Mouse (Mus musculus): ENCODE data around the gene C8g.

Gene C8g

DNA sequence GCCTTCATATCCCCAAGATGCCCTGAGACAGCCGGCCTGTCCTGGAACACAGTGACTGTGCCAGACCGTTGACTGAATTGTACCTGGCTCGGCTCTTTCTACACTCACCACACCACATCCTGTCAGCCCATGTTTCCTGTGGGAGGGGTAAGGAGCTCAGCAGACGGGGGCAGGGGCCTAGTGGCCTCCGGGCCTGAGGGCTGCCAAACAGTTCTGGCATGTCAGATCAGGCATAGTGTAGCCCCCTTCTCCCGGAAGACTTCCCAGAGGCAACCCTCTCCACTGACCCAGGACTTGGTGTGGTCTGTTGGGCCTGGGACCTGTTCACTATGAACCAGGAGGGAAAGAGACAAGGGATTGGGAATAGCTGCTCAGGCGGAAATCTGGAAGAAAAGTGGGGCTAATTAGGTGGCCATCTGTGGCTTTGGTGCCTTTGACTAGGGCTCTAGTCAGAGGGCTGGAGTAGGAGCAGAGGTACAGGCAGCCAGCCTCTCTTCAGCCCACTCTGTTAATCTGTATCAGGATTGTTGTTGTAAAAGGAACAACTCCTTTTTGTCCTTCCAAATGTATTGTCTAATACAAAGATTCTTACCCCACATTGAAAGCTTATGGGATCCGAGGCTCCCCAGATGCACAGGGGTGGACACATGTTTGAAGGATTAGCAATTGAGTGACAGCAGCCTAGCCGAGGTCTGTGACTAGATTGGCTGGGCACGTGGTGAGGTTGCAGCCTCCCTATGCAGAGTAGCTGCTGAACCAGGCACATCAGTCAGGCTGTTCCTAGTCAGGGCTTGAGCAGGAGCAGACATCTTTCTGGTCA, 35.5 kb downstream of the C8g start:
- no peak for DNase-seq

DNA sequence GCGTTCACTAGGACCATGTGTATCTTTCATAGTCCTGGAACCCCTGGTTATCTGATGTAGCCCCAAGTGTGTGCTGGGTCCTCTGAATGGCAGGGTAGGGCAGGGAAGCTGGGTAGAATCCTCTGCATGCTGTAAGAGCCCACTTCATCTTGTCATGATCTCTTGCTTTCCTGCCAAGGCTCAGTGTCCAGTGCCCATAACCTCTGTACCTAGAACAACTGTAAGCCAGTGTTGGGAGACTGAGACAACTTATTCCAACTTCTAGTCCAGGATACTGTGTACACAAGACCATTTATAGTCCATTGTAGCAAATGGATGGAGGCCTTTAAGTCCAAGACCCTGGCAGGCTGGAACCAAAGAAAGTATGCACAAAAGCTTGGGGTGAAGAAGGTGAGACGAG, 36.3 kb downstream of the C8g start:
- DNase-seq: no peak

DNA sequence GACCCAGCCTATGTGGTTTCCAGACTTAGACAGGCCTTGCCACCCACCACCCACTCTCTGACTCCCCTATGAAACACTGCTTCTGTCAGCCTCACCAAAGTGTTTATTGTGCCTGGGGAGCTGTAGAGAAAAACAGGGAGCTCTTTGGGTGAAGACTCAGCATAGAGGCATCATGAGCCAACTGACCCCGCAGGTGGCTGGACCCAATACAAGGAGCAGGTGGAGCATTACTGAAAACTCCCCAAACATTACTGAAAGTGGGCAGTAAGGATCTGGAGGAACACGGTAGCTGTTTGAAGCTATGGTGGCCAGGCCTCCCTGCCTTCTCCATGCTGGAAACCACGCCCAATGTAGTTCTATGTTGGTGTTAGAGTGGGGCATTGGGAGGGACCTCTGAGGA, 37.9 kb downstream of the C8g start:
- no peak for DNase-seq

DNA sequence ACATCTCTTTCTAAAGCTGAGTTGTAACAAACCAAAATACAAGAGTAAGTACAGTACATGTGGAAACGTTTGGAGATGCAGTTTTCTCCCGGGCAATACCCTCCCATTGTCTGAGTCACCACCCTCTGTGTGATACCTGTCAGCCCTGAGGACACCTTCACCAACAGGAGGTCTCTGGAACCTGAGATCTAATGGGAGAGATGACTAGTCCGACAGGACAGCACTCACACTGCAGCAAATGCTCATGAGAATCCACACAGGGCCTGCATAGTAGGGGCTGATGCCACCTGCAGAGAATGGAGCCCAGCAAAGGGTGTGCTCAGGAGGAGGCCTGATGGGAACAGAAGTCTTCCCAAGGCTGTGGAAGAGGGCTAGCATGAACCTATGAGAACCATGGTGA, 40.1 kb downstream of the C8g start:
- DNase-seq: no peak

DNA sequence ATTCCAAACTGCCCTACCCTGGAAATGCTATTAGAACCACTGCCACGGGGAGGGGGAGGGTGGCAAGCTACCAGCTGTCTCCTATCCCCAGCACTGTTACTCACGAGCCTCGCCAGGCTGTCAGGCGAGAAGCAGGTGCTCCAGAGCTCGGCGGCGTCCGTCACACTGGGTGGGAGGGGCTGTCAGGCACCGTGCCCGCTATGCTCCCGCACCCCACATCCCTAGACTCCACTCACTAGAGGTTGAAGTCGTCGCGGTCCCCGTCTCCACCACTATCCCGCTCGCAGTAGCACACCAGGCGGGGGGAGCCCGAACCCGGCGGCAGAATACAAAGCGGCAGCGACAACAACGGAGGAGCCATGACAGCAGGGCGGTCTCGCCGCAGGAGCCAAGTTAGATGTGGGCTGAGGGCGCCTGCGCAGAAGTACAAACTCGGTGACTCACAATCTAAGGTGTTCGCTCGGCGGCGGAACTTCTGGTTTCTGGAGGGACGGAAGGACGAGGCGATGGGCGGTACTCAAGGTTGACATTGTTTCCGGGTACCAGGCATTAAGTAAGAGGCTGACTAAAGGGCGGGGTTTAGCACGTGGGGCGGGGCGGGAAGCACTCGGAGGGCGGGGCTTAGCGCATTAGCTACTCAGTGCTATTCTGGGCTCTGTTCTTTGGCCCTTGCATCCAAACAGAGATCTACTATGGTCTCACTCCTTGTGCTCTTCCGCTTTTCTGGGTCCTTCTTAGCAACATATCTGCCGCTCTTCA, 40.8 kb downstream of the C8g start, which contains the start of gene Paxx:
Paxx (minus strand) TSS at position 544 of the 759 bp plus-strand sequence.
- DNase-seq: peak; percentile 96 to 98

DNA sequence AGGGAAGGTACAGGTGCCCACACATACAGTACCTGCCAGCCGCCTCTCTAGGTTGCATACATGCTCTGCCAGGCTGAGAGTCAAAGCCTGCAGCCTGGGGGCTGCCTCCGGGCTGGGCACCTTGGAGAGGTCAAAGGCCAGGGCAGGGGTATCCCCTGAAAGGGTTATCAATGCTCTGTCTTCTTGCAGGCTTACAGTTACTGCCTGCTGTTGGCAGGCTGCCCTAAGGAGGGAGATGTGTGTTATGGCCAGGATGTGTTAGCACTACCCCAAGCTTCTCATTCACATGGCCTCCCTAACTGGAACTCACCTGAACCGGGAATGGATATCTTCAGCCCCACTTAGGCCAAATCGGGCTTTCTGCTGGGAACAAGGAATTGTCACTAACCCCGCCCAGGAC, 41.4 kb downstream of the C8g start:
- DNase-seq: peak; percentile 28 to 60

DNA sequence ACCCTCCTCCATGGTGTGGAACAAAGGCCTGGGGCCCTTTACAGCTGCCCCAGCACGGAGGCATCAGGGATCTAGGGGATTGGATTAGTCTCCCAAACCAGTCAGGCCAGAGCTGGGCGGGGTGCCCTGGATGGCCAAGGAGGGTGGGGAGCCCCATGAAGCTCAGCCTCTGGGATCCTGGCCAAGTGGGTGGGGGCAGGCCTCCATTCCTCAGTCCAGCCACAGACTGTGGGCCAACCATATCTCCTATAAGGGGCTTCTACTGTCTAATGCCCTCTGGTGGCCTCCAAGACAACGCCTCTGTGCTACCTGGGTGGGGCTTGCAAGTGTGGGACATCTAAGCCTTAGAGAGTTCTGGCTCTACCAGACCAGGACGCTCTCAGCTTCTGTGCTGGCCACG, 42.6 kb downstream of the C8g start:
- peak; percentile 31 to 61 for DNase-seq

DNA sequence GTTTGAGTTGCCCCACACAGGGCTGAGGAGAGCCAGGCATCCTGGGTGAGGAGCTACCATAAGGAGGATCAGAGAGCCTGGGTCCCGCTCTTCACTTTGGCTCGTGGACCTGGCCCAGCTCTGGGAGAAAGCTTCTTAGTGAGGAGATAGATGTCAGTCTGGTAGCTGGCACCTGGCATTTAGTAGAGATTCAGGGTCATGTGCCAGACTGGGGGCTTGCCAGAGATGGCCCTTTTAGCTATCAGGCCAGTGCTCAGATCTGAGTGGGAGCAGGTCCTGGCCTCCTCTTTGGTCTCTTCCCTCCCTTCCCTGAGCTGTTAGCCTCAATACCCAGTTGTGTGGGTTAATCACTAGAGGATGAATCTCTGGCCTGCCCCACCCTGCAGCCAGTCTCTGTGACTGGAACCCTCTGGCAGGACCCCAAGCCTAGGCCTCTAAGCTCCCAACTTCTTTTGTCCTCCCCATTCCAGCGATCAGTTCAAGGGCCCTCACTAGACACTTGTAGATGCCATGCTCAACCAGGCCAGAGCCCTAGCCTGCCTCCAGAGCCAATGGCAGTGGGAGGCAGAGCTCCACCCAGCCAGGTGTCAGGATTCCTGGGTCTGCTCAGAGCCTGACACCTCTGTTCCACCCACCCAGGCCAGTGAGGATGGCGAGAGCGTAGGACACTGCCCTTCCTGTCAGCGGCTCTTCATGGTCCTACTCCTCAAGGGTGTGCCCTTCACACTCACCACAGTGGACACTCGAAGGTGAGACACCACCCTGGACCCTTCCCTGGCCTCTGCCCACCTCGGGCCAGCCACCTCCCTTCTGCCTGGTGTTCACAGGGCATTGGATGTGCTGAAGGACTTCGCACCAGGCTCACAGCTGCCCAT, 44.3 kb downstream of the C8g start:
- DNase-seq: no peak

DNA sequence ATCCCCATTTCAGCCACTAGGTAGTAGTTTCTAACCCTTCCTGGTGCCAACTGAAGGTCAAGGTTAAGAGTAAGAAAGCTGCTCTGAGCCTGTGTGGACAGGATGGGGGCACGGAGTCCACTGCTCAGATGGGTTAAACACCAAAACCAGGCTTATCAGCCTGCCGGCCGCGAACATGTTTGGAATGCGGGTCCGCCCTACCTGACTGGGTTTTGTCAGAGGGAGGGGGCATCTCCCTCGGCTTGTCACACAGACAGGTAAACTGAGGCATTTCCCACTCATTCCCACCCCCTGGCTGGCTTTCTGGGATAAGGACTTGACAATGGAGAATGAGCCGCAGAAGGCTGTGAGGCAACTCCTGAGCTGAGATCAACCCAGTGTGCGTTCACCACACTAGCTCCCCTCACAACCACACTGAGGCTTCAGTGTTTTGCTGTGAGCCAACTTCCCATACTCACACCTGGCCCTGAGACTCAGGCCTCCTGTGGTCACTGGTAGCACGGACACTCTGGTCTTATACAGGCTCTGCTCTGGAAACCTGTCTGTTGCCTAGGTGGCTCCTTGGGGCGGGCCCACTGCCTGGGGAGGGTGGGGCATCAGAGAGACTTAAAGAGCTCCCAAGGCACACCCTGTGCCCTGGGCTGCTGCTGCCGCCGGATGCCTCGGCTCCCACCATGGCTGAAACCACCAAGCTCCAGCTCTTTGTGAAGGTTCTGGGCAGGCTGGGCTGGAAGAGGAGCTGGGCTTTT, 45.1 kb downstream of the C8g start, which contains the start of gene Clic3:
Clic3 (plus strand) TSS at position 634 of the 749 bp plus-strand sequence.
- DNase-seq: peak in 1 of 2 experiments; percentile 22

DNA sequence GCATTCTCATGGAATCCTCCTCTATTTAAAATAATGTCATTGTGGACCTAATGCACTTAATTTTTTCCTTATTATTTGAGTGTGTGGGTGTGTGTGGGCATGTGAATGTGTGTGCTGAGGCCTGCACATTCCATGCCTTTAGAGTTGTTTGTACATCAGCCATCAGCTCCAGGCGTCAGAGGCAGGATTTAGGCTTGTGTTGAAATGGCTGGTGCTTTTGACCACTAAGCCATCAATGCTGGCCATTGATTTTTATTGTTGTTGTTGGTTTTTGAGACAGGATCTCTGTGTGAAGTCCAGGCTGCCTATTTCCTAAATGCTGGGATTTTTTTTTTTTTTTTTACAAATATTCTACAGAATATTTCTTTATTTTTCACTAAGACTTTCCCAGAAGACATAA, 48.6 kb downstream of the C8g start:
- no peak for DNase-seq

DNA sequence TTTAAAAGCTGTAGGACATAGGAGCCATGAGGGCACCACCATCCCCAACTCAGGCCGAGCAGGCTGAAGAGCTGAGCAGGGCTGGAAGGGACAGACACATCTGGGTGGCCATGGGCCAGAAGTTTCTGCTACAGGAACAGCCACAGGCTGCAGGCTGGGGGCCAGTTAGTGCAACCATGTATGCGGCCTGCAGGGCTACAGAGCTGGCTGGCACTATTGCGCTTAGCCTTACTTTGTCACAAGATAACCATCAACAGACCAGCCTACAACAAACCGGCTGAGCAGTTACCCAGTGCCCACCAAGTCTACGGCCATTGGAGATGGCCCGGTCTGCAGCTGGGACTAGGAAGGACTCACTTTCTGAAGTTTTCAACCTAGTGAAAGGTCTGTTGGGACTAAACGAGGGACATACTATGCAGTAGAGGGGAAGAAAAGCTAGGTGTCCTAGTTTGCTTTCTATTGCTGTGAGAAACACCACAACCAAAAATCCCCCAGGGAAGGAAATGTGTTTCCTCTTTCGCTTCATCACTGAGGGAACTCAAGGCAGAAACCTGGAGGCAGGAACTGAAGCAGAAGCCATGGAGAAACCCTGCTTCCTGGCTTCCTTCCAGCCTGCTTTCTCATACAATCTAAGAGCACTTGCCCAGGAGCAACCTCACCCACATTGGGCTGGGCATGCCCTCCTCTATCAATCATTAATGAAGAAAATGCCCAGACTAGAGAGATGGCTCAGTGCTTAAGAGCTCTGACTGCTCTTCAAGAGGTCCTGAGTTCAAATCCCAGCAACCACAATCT, 50.5 kb downstream of the C8g start:
- DNase-seq: peak in 1 of 2 experiments; percentile 61
